Mouse (Mus musculus) lung, postnatal 0 days (tissue): Measurements from ENCODE around the gene Pygb.

Experiments used
- CTCF ChIP-seq: IDR thresholded peaks from 2 replicates; pipeline ENCODE4 v1.5.1; 2016; ENCODE audit warnings: antibody characterized with exemption, mild to moderate bottlenecking
- EP300 ChIP-seq: IDR thresholded peaks from 2 replicates; pipeline ENCODE4 v1.6.1; 2016; ENCODE audit warnings: antibody characterized with exemption, mild to moderate bottlenecking, control low read depth

DNA sequence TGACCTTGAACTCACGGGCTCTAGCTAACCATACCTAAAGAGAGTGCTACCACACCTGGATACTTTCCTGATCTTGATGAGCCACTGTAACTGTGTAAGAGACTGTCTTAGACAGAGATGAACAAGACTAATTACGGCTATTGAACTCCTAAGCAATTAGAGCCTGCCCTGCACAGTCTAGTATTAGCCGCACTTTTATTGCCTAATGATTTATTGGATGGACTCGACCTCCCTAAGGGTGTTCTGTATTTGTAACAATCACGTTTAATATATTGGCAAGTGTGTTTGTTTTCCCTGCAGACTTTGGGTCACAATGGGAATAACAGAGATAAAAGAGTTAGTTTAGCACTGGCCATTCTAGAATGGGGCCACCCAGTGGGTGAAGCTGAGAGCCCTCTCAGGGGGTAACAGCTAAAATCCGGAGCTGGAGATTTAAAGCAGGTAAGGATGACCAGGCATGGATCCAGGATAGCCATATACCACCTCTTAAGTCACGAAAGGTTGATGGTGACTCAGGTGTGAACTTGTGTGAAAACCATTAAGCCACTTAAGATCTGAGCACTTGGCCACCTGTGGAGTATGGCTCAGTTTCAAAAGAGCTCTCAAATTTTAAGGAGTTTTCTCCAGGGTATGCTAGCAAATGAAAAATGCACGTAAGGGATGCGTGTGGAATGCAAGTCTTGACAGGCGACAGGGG, 46.2 kb upstream of the Pygb start:
- TF ChIP-seq CTCF (no peak), EP300 (no peak)
